Mouse (Mus musculus) ES-Bruce4 (cell line): ENCODE data around the gene Atp8a2.

Experiments
- CTCF ChIP-seq: IDR thresholded peaks from one replicate; pipeline ENCODE4 v1.8.1; 2011; ENCODE audit warnings: low read depth, low read length
- EP300 ChIP-seq: IDR thresholded peaks from 2 replicates; pipeline ENCODE4 v1.6.1; 2011; ENCODE audit warnings: low read depth, low read length; ENCODE audit not compliant: insufficient read depth
- POLR2A ChIP-seq: IDR thresholded peaks from one replicate; pipeline ENCODE4 v1.8.1; 2011; ENCODE audit warnings: low read length; ENCODE audit not compliant: insufficient read depth

- no peak for TF ChIP-seq CTCF
- no peak for TF ChIP-seq EP300
- no peak for TF ChIP-seq POLR2A
These were observed 15.7 kb downstream of the Atp8a2 start for GRCm38 (mm10) chr14:60181306-60181705.
